Mouse (Mus musculus) gastrocnemius, adult 8-10 months (tissue): ENCODE data around the gene Cog4. TPM values are rescaled to one million over a fixed set of nuclear protein-coding genes. Genes with fewer than 3 reads are reported as not detected.
"Not testable (repeated sequence)": the region's sequence is repeated elsewhere in the genome, so short reads cannot be mapped to it uniquely, and the experiment has no call there.

ENCODE experiments used
- DNase-seq, 2 experiments: peaks; one replicate each; pipeline ENCODE4 v3.0.0; 2022; ENCODE audit warnings: low spot score in 2 of 2
- total RNA-seq, 4 experiments: library from RNA; stranded (reverse); gene quantifications; 2 replicates each; pipeline ENCODE4 v1.2.4; 2022

Gene Cog4
- total RNA-seq, 4 experiments from 2014 or later, result 61.0 to 68.2 (median 64.3) TPM

- no peak for DNase-seq
Measured at GRCm38 (mm10) chr8:110920773-110921277, 74.4 kb downstream of the Cog4 start.

- DNase-seq, result peak; percentile 65 to 73
Measured at GRCm38 (mm10) chr8:110921492-110922230, 75.3 kb downstream of the Cog4 start.

- no peak for DNase-seq
Measured at GRCm38 (mm10) chr8:110925691-110926140, 79.3 kb downstream of the Cog4 start.

GRCm38 (mm10) chr8:110926690-110927089 lies 80.3 kb downstream of the Cog4 start:
- DNase-seq, result no peak

GRCm38 (mm10) chr8:110928435-110928834 lies 82.0 kb downstream of the Cog4 start:
- no peak for DNase-seq

- DNase-seq, result no peak
Measured at GRCm38 (mm10) chr8:110929066-110929465, 82.7 kb downstream of the Cog4 start.

GRCm38 (mm10) chr8:110929672-110930071 lies 83.3 kb downstream of the Cog4 start:
- not testable (repeated sequence) for DNase-seq

- DNase-seq, result peak; percentile 43 to 60
Measured at GRCm38 (mm10) chr8:110931176-110931939, 85.0 kb downstream of the Cog4 start.

Other genes starting within 250 kb of the Cog4 start
- gene Vac14, start 228.0 kb upstream of the Cog4 start, total RNA-seq, result 10 to 100 TPM; 17.4 to 22.1 (median 19.3) TPM
- 100 to 1,000 TPM; 120 to 134 (median 124) TPM for gene Mtss1l, start 125.1 kb upstream of the Cog4 start, total RNA-seq
- gene Il34, start 40.7 kb upstream of the Cog4 start, total RNA-seq, result 1 to 10 TPM; 1.6 to 5.5 (median 4.3) TPM
- 10 to 100 TPM; 14.1 to 19.3 (median 14.3) TPM for gene Sf3b3, start 187 bp downstream of the Cog4 start, total RNA-seq
- 1 to 10 TPM; 3.6 to 4.5 (median 4.0) TPM for gene Fuk, start 55.9 kb downstream of the Cog4 start, total RNA-seq
- 10 to 100 TPM; 45.0 to 59.2 (median 50.7) TPM for gene St3gal2, start 73.3 kb downstream of the Cog4 start, total RNA-seq
- gene Ddx19a, start 151.2 kb downstream of the Cog4 start, total RNA-seq, result 10 to 100 TPM; 28.7 to 31.0 (median 29.5) TPM
- 10 to 100 TPM; 12.2 to 15.2 (median 13.7) TPM for gene Ddx19b, start 185.2 kb downstream of the Cog4 start, total RNA-seq
- 10 to 100 TPM; 41.3 to 51.9 (median 48.3) TPM for gene Aars, start 186.5 kb downstream of the Cog4 start, total RNA-seq
- gene Exosc6, start 209.7 kb downstream of the Cog4 start, total RNA-seq, result not detected
- under 1 TPM; 0.13 to 0.54 (median 0.29) TPM for gene Clec18a, start 245.8 kb downstream of the Cog4 start, total RNA-seq
- 100 to 1,000 TPM; 110 to 135 (median 133) TPM for gene Pdpr, start 248.0 kb downstream of the Cog4 start, total RNA-seq